Mouse (Mus musculus): Measurements from ENCODE around the gene Bcl6b.
A peak's percentile ranks its signal among the peaks of the same experiment; 100 is the strongest.

Bcl6b gene

DNA sequence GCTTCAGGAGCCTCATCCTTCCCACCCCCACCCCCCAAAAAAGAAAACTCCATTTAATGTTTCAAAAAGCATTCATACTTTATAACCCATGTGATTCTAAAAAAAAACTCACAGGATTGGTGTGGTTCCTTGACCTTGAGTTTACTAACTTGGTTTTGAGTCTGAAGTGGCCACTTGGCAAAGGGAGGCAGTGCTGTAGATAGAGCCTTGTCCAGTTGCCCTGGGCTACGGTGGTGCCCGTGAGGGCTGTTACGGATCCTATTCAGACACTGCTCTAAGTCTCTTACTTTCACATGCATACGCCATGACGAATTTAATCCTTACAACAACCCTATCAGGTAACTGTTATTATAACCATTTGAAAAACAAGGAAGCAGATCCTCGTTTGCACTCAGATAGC lies 17.6 kb downstream of the Bcl6b start:
- DNase-seq: no peak

- DNase-seq: no peak
Measured at GRCm38 (mm10) chr11:70210681-70211080, 18.9 kb downstream of the Bcl6b start.

DNA sequence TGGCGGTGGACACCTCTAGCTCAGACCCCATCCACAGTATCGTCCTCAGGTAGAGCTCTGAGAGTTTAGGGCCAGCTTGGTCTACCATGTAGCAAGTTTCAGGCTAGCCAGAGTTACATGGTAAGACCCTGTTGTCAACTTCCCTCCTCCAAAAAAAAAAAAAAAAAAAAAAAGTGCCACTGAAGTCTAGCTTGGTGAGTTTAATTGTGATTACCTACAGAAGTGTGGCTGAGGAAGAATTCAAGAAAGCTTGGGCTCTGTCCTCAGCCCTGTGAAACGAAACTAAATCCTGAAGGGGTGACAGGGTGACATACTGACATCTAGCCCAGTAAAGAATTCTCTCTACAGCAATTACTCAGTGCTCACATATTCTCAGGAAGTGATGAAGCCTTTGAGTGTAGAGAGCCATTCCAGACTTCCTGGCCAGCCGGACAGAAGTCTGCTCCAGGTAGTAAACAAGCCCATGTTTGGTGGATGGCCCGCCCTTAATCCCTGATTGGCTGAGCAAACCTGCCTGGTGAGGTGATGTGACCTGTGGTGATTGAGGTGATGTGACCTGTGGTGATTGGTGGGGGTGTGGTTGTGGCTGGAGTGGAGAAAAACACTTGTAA lies 20.7 kb downstream of the Bcl6b start:
- DNase-seq: no peak

DNA sequence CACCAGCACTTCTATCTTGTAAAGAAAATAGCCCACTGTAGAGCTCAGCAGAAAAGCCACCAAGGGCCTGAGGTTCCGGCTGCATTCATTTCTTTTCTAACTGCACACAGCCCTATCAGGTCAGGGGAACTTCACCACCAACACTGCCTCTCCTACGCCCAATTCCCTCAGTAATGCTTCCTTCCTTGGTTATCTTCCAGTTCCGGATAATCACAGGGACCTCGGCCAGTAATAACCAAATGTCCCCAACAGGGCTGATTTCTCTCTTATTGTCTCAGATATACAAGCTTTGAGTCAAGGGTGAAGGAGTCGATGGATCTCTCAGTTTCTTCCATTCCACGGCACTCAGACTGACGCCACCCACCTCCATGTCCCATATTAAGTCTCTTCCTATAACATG lies 22.3 kb downstream of the Bcl6b start:
- DNase-seq: no peak

GRCm38 (mm10) chr11:70206801-70207200 lies 22.8 kb downstream of the Bcl6b start:
- no peak for DNase-seq

- peak; percentile 61 for DNase-seq
Measured at GRCm38 (mm10) chr11:70201691-70202090, 27.9 kb downstream of the Bcl6b start.

- no peak for DNase-seq
Measured at GRCm38 (mm10) chr11:70200036-70200608, 29.5 kb downstream of the Bcl6b start.

DNA sequence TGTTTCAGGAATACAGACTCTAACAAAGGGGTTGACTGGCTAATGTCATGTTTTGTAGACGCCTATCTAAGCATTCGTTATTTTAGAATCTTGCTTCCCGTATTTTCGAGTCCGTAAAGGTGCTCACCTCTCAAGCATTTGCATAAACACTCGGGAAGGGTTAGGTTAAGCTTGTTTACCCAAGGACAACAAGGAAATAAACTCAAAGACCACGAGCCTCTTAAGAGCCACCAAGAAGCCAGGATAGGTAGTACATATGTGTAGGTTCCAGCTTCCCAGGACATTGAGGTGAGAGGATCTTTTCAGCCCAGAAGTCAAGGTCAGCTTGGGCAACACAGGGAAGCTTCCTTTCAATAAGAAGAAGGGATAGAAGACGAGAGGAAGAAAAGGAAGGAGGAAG lies 30.5 kb downstream of the Bcl6b start:
- DNase-seq: no peak

GRCm38 (mm10) chr11:70198332-70198731 lies 31.3 kb downstream of the Bcl6b start:
- no peak for DNase-seq

GRCm38 (mm10) chr11:70193354-70194285 lies 36.0 kb downstream of the Bcl6b start:
- no peak for DNase-seq

GRCm38 (mm10) chr11:70192157-70192556 lies 37.4 kb downstream of the Bcl6b start:
- no peak for DNase-seq

DNA sequence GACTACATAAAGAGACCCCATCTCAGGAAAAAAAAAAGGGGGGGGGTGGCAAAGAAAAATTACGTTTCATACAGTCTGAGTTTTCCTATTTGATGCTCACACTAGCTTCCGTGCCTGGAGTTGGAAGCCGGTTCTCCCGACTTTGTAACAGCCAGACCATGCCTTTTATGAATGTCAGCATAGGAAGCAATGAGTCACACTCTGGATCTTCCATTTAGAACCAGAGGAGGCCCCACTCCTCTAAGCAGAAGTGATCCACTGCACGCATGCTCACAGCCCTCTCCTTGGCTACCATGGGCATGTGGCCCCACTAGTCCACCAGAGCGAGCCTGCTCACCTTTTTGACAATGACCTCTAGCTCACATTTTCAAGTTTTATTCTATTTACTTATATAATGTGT lies 38.4 kb downstream of the Bcl6b start:
- DNase-seq: no peak

- DNase-seq: no peak
Measured at GRCm38 (mm10) chr11:70189319-70190134, 40.1 kb downstream of the Bcl6b start.

GRCm38 (mm10) chr11:70185120-70185519 lies 44.5 kb downstream of the Bcl6b start:
- DNase-seq: no peak

- no peak for DNase-seq
Measured at GRCm38 (mm10) chr11:70180496-70180895, 49.1 kb downstream of the Bcl6b start.

GRCm38 (mm10) chr11:70179401-70179800 lies 50.2 kb downstream of the Bcl6b start:
- peak; percentile 11 for DNase-seq

- DNase-seq: no peak
Measured at GRCm38 (mm10) chr11:70178756-70179155, 50.8 kb downstream of the Bcl6b start.

DNA sequence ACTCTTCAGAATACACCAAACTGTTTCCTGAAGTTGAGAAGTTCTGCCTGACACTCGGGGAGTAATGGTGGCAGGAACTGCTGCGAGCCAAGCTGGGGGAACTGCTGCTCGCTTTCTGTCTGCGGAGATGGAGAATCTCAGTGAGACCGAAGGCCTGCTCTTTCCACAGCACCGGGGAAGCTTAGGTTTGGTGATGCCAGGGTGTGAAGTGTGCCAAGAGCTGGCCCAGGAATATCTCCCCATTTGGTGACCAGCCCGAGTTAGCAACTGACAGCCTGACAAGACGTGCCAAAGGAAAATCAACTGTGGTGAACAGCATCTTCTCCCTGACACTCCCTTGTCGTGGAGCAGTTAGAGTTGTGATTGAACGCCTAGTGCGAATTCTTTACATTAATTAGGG lies 51.3 kb downstream of the Bcl6b start:
- no peak for DNase-seq

GRCm38 (mm10) chr11:70177647-70178046 lies 52.0 kb downstream of the Bcl6b start:
- DNase-seq: no peak

GRCm38 (mm10) chr11:70174491-70174890 lies 55.1 kb downstream of the Bcl6b start:
- no peak for DNase-seq
